ENCODE assay signal across 15 mouse cellular contexts in genomic region chr11:46396167-46396859, GRCm38 (mm10). TPM values are rescaled to one million over a fixed set of nuclear protein-coding genes. Genes with fewer than 3 reads are reported as not detected.
DNase-seq lines count a peak whose midpoint lies in the region; ATAC-seq and TF ChIP-seq lines count a peak whose summit lies in the region.
"Had no signal": no experiment of that assay in that cellular context is flagged by ENCODE, and none has a peak within 500 bp of the region (broad histone marks: within the 10 kb centered on the region; RNA-seq: fewer than 3 reads in every experiment).

Fam71b (plus strand) TSS chr11:46396559.

- no peak within 1 kb of the TSS for H3K9ac ChIP-seq in liver, embryonic 12.5 days

- intact Hi-C loops in gastrocnemius, adult 2 months (cut with DNase I), result no loop called here

- no peak within 1 kb of the TSS for H3K4me2 ChIP-seq in liver, embryonic 12.5 days

- no peak within 1 kb of the TSS for H3K4me3 ChIP-seq in spleen, adult 2 months (ENCODE audit: extremely low read depth, insufficient read depth, insufficient read length)
- no peak within 1 kb of the TSS for H3K4me3 ChIP-seq in liver, embryonic 12.5 days
- no peak within 1 kb of the TSS for H3K4me3 ChIP-seq in gastrocnemius, adult 2 months
- H3K4me3 ChIP-seq: embryonic facial prominence, embryonic 10.5 days; heart, embryonic 10.5 days; left cerebral cortex, adult 2 months had no signal

- peak within 1 kb of the TSS; percentile 67 for H3K27ac ChIP-seq in spleen, adult 2 months (ENCODE audit: insufficient read depth, low read length)
- H3K27ac ChIP-seq in liver, embryonic 12.5 days, result no peak within 1 kb of the TSS
- no peak within 1 kb of the TSS for H3K27ac ChIP-seq in gastrocnemius, adult 2 months
- H3K27ac ChIP-seq: embryonic facial prominence, embryonic 10.5 days; heart, embryonic 10.5 days; hindbrain, postnatal 0 days; left cerebral cortex, adult 2 months had no signal

- H3K4me1 ChIP-seq in spleen, adult 2 months (ENCODE audit: control insufficient read depth, insufficient read depth, insufficient read length), result peaks cover 20% of the 10 kb centered on the region; the same call in 1 of the 2 replicates
- peaks cover 25% of the 10 kb centered on the region for H3K4me1 ChIP-seq in liver, embryonic 12.5 days

- no peaks in the 10 kb centered on the region for H3K36me3 ChIP-seq in spleen, adult 2 months (ENCODE audit: control insufficient read depth, insufficient read depth, low read length)
- no peaks in the 10 kb centered on the region for H3K36me3 ChIP-seq in liver, embryonic 12.5 days
- H3K36me3 ChIP-seq: embryonic facial prominence, embryonic 10.5 days; heart, embryonic 10.5 days had no signal

- peak in 1 of 2 experiments; percentile 30 for DNase-seq in spleen, adult 2 months (ENCODE audit: low read depth in 1 of 2, low spot score in 2 of 2)
- no peak for DNase-seq in spleen, adult 18-20 months
- DNase-seq in thymus, postnatal 4 days, result peak; percentile 76
- no peak for DNase-seq in gastrocnemius, adult 2 months
- no peak for DNase-seq in kidney, adult 8-10 months
- DNase-seq: cerebellum, adult 8-10 months; kidney, postnatal 14 days had no signal

- TF ChIP-seq POLR2A in spleen, adult 2 months (IDR thresholded peaks at IDR 0.05; ENCODE audit: low read depth, low read length), result no peak

- no peaks in the 10 kb centered on the region for H3K9me3 ChIP-seq in liver, embryonic 12.5 days (replicated peaks)
- H3K9me3 ChIP-seq: embryonic facial prominence, embryonic 10.5 days; heart, embryonic 10.5 days had no signal

- ATAC-seq in liver, embryonic 12.5 days, result peak; percentile 30; the same call in 1 of the 2 replicates
- peak; percentile 63; the same call in 1 of the 2 replicates for ATAC-seq in megakaryocyte-erythroid progenitor cell, adult 5-6 weeks (replicated peaks; ENCODE audit: low FRiP score, low TSS enrichment, poor library complexity, severe bottlenecking)
- ATAC-seq: hindbrain, postnatal 0 days had no signal

- WGBS in spleen, adult 2 months, result 60% methylated on average over 13 of the region's 13 CpGs
- WGBS in liver, embryonic 12.5 days (ENCODE audit: insufficient replicate concordance), result 61% methylated on average over 13 of the region's 13 CpGs

- TF ChIP-seq CTCF in spleen, adult 2 months (IDR thresholded peaks at IDR 0.05; ENCODE audit: extremely low read depth, insufficient read depth, insufficient read length, insufficient replicate concordance), result no peak
- TF ChIP-seq CTCF in gastrocnemius, adult 2 months (IDR thresholded peaks at IDR 0.05), result no peak

- no peaks in the 10 kb centered on the region for H3K27me3 ChIP-seq in spleen, adult 2 months (ENCODE audit: control insufficient read depth, insufficient read depth, low read length)
- H3K27me3 ChIP-seq in liver, embryonic 12.5 days (replicated peaks), result 0 out of 2 replicates have a peak, but pooled peaks cover 4% of the 10 kb centered on the region

RNA-seq across cellular contexts. Expression of gene Fam71b, which starts in this region (rescaled TPM):
- 0.69 and 1.2 TPM in 2 replicates for polyA plus RNA-seq in spleen, adult 2 months (2012; rRNA removed)
- polyA plus RNA-seq in liver, embryonic 12.5 days (2016; fragmentation: Nextera tagmentation; extraction: Ambion mirVana), result not detected in 2 replicates
- total RNA-seq in megakaryocyte-erythroid progenitor cell, adult 5-6 weeks (2014; fragmentation: Nextera tagmentation), result not detected in 2 replicates
- not detected in 2 replicates for total RNA-seq in megakaryocyte-erythroid progenitor cell, adult 5-6 weeks (2017)
- not detected for total RNA-seq in gastrocnemius, adult 2 months (2021)
- total RNA-seq: hindbrain, postnatal 0 days; left cerebral cortex, adult 2 months; midbrain, postnatal 0 days had no signal
- polyA plus RNA-seq: embryonic facial prominence, embryonic 10.5 days; heart, embryonic 10.5 days; hindbrain, postnatal 0 days; limb, embryonic 14.5 days; midbrain, postnatal 0 days had no signal

Comparison
In these comparisons a context has a peak if more than half of its experiments do, and no peak if none do; other contexts are left out.
1. Peak in ATAC-seq in liver, embryonic 12.5 days; RNA of the gene not detected or under 1 TPM.
2. Peak in ATAC-seq in megakaryocyte-erythroid progenitor cell, adult 5-6 weeks; RNA of the gene not detected or under 1 TPM.